Mouse (Mus musculus) lung, postnatal 0 days (tissue): ENCODE data around the gene Pacsin1. TPM values are rescaled to one million over a fixed set of nuclear protein-coding genes. Genes with fewer than 3 reads are reported as not detected.

ENCODE experiments used
- ATAC-seq: fragments of 200-750 bp; cut with Nextera tagmentation; 2 replicates; pipeline ENCODE4 v1.8.0; 2017; ENCODE audit warnings: moderate library complexity
- DNase-seq: peaks from one replicate; pipeline ENCODE4 v3.0.0-alpha.2; 2016; ENCODE audit warnings: low spot score
- H3K27ac ChIP-seq: fragments of 300-500 bp; sonication (generic); 2 replicates; pipeline ENCODE4 v1.5.1; 2014; ENCODE audit warnings: antibody characterized with exemption, mild to moderate bottlenecking, low read length, mixed read lengths
- H3K27me3 ChIP-seq: fragments of 300-500 bp; sonication (generic); replicated peaks from 2 replicates; pipeline ENCODE4 v1.6.1; 2014; ENCODE audit warnings: low read length, mixed read lengths; ENCODE audit not compliant: insufficient read depth
- H3K36me3 ChIP-seq: fragments of 300-500 bp; sonication (generic); 2 replicates; pipeline ENCODE4 v1.6.1; 2014; ENCODE audit warnings: low read length, mixed read lengths; ENCODE audit not compliant: insufficient read depth
- H3K4me1 ChIP-seq: fragments of 300-500 bp; sonication (generic); 2 replicates; pipeline ENCODE4 v1.6.1; 2014; ENCODE audit warnings: antibody characterized with exemption, low read depth, low read length, mixed read lengths; ENCODE audit not compliant: insufficient read depth
- H3K4me2 ChIP-seq: fragments of 300-500 bp; sonication (generic); replicated peaks from 2 replicates; pipeline ENCODE4 v1.6.1; 2014; ENCODE audit warnings: low read depth, mild to moderate bottlenecking, low read length, moderate library complexity, mixed read lengths
- H3K4me3 ChIP-seq: fragments of 300-500 bp; sonication (generic); 2 replicates; pipeline ENCODE4 v1.5.1; 2014; ENCODE audit warnings: low read depth, low read length
- H3K9ac ChIP-seq: fragments of 300-500 bp; sonication (generic); replicated peaks from 2 replicates; pipeline ENCODE4 v1.6.1; 2014; ENCODE audit warnings: low read depth, mild to moderate bottlenecking
- H3K9me3 ChIP-seq: fragments of 300-500 bp; sonication (generic); 2 replicates; pipeline ENCODE4 v1.6.1; 2016; ENCODE audit warnings: low read length, mixed read lengths
- CTCF ChIP-seq: IDR thresholded peaks from 2 replicates; pipeline ENCODE4 v1.5.1; 2016; ENCODE audit warnings: antibody characterized with exemption, mild to moderate bottlenecking
- EP300 ChIP-seq: IDR thresholded peaks from 2 replicates; pipeline ENCODE4 v1.6.1; 2016; ENCODE audit warnings: antibody characterized with exemption, mild to moderate bottlenecking, control low read depth
- WGBS: fragments of 180-500 bp; shearing (Covaris S2); extraction: QIAGEN DNeasy Blood & Tissue Kit; methylation state at CpG from one replicate; pipeline ENCODE4 v1.1.7; 2014; 5-methylcytosine and 5-hydroxymethylcytosine counted together
- polyA plus RNA-seq: library from polyadenylated mRNA; unstranded; fragments of >200 nt; fragmentation: Nextera tagmentation; extraction: Ambion mirVana; gene quantifications from 2 replicates; pipeline ENCODE4 v1.2.1, GENCODE M21; 2015

Gene Pacsin1
- polyA plus RNA-seq, 1 experiment from 2014 or later = 0.70 TPM

DNA sequence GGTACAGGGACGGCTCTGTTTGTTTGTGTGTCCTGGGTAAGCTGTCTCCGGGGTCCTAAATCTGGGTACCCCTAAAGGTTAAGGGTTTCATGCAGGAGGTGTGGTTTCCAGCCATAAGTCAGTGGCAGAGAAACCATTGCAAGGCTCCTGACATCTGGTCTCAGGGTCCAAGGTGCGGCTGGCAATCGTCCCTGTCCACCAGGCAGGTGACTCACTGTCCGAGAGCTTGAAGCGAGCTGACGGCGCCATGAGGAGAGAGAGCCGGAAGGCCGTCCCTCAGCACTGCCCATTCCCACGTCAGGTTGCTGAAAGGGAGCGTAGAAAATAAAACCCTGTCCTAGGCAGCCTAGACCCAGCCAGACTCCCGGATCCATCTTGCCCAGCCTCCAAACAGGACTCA, 4.7 kb upstream of the Pacsin1 start:
- WGBS = 71% methylated on average over 13 of the region's 13 CpGs

DNA sequence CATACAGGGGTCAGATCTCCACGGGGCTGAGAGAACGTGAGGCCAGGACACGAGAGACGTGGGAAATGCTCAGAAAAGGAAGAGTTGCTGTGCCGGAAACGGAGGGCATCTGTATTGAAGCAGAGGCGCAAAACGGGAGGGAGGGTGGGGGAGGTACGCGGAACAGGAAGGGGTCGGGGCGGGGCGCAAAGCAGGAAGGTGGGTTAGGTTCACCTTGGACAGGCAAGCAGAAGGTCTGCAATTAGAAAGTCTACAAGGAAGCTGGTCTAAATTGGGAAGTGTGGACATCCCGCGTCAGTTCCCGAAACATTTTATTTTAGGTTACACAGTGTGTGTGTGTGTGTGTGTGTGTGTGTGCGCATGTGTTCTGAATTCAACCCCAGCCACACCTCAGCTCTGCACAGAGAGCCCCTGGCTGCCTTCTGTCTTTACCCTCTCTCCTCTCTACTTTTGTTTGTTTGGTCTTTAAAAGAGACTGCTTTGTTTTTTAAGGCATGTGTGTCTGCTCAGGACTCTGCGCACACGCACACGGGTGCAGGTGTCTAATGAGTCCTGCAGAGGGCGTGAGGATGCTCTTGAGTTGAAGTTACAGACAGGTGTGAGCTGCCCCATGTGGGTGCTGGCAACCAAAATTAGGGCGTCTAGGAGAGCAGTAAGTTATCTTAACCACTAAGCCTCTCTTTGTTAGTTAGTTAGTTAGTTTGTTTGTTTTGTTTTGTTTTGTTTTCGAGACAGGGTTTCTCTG, 3.1 kb upstream of the Pacsin1 start:
- no peak overlapping the region for H3K4me2 ChIP-seq
- H3K36me3 ChIP-seq = no peaks in the 10 kb centered on the region
- no peak overlapping the region for H3K4me3 ChIP-seq
- H3K4me1 ChIP-seq = no peaks in the 10 kb centered on the region
- H3K9me3 ChIP-seq = no peaks in the 10 kb centered on the region
- peaks cover 22% of the 10 kb centered on the region for H3K27me3 ChIP-seq
- ATAC-seq (no peak), DNase-seq (no peak)
- TF ChIP-seq CTCF (no peak), EP300 (no peak)
- H3K9ac ChIP-seq = no peak overlapping the region
- H3K27ac ChIP-seq = no peak overlapping the region
- 71% methylated on average over 23 of the region's 23 CpGs for WGBS

More for the DNA sequence above, 4.7 kb upstream of the Pacsin1 start:
- H3K4me3 ChIP-seq = no peak overlapping the region
- ATAC-seq (no peak), DNase-seq (no peak)
- no peaks in the 10 kb centered on the region for H3K4me1 ChIP-seq
- no peak overlapping the region for H3K4me2 ChIP-seq
- no peak overlapping the region for H3K9ac ChIP-seq
- H3K27me3 ChIP-seq = peaks cover 8% of the 10 kb centered on the region
- H3K27ac ChIP-seq = no peak overlapping the region
- TF ChIP-seq EP300 = no peak
- no peak for TF ChIP-seq CTCF
- H3K9me3 ChIP-seq = no peaks in the 10 kb centered on the region
- no peaks in the 10 kb centered on the region for H3K36me3 ChIP-seq

DNA sequence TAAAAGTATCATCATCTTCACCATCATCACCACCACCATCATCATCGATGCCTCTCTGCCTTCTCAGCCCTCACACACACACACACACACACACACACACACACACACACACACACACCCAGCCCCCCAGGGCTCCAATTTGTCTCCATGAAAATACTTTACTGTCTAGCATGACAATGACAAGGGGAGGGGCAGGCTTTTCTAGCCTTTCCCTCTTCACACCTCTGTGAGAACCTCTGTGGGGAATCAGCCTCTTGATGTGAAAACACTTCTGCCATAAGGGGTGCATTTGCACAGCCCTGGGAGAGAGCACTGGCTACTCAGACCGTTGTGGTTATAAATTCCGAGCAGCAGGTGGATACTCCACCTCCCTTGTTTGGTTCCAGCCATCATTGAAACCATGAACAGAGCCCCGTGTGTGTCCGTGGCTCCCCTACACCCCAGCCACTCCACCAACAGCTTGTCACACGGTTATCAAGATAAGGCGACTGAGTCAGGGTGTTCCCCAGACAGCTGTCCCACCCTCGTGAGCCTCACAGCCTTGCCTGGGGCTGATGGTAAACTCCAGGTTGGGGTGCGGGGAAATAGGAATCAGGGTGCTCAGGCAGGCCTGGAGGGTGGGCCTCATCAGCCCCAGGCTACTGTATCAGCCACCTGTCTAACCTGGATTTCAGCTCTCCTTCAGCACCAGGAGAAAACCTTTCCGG, 1.9 kb upstream of the Pacsin1 start:
- H3K27me3 ChIP-seq = peaks cover 23% of the 10 kb centered on the region
- H3K27ac ChIP-seq = no peak overlapping the region
- H3K9me3 ChIP-seq = no peaks in the 10 kb centered on the region
- H3K4me2 ChIP-seq = no peak overlapping the region
- no peak for TF ChIP-seq EP300
- TF ChIP-seq CTCF = no peak
- no peak for DNase-seq
- ATAC-seq = no peak
- H3K9ac ChIP-seq = no peak overlapping the region
- no peaks in the 10 kb centered on the region for H3K4me1 ChIP-seq
- 48% methylated on average over 10 of the region's 10 CpGs for WGBS
- H3K36me3 ChIP-seq = no peaks in the 10 kb centered on the region
- no peak overlapping the region for H3K4me3 ChIP-seq

DNA sequence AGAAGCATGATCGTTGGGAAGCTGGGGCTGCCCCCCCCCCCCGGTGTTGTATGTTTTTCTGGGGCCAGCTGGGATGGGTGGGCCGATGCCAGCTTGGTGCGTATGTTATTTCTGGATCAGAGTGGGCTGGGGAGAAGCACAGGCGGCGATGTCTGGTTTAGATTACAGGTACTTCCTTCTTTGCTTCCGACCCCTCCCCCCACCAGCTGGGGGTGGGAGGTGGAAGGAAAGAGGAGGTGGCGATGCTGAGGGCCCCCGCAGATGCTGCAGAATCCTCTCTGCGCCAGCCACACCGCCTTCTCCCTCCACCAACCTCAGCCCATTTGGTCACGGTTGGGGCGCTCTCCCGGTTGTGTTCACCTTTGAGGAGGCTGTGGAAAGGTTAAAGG, 696 bp downstream of the Pacsin1 start:
- Histone ChIP-seq H3K27me3 (peaks cover 23% of the 10 kb centered on the region), H3K36me3 (no peaks in the 10 kb centered on the region), H3K9ac (no peak overlapping the region), H3K9me3 (no peaks in the 10 kb centered on the region), H3K4me3 (no peak overlapping the region), H3K27ac (no peak overlapping the region), H3K4me2 (no peak overlapping the region), H3K4me1 (no peaks in the 10 kb centered on the region)
- ATAC-seq (no peak), DNase-seq (no peak)
- 3% methylated on average over 11 of the region's 14 CpGs for WGBS
- TF ChIP-seq CTCF (no peak), EP300 (no peak)

DNA sequence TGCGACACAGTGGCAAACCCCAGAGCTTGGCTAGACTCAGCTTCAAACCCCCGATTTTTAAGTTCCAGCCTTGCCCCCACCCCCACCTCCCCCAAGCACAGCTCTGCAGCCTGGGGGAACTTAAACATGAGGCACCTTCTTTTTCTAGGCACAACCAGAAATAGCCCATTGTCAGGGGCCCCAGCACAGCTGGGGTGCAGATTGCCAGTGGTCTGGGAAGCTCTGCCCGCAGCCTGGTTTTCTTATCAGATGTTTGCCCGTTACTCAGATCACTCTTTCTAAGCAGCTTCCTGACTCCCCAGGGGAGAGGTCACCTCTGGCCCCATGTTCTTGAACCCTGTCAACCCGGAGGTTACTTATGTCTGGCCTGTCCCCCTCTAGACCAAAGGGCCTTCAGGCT, 1.1 kb downstream of the Pacsin1 start:
- Histone ChIP-seq H3K4me1 (no peaks in the 10 kb centered on the region), H3K9me3 (no peaks in the 10 kb centered on the region), H3K27ac (no peak overlapping the region), H3K9ac (no peak overlapping the region), H3K36me3 (no peaks in the 10 kb centered on the region), H3K4me2 (no peak overlapping the region), H3K27me3 (peaks cover 23% of the 10 kb centered on the region), H3K4me3 (no peak overlapping the region)
- ATAC-seq = no peak
- no peak for DNase-seq
- TF ChIP-seq EP300 = no peak
- no peak for TF ChIP-seq CTCF
- 3% methylated on average over 5 of the region's 5 CpGs for WGBS

DNA sequence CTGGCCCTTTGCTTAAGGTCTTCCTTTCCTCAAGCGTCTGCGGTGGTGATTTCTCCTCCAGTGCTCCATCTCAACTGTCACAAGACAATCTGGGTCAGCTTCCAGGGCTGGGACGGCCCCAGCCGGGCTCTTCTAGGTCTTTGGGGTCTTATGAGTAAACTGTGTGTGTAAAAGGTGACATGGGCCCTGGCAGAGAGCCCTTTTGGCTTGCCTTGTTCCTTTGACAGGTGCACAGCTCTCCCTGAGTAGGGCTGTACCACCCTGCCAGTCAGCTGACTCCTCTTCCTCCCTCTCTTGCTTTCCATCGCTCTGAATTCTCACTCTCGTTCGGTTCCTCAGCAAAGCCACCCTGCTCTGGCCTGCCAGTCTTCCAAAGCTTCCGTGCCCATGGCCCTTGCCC, 1.8 kb downstream of the Pacsin1 start:
- Histone ChIP-seq H3K27me3 (peaks cover 23% of the 10 kb centered on the region), H3K4me2 (no peak overlapping the region), H3K36me3 (no peaks in the 10 kb centered on the region), H3K4me1 (no peaks in the 10 kb centered on the region), H3K27ac (no peak overlapping the region), H3K9ac (no peak overlapping the region), H3K9me3 (no peaks in the 10 kb centered on the region), H3K4me3 (no peak overlapping the region)
- ATAC-seq = no peak
- WGBS = 61% methylated on average over 8 of the region's 8 CpGs
- no peak for TF ChIP-seq EP300
- no peak for DNase-seq
